Mouse (Mus musculus) intestine, embryonic 14.5 days (tissue): ENCODE results near the gene Tulp1. TPM values are rescaled to one million over a fixed set of nuclear protein-coding genes. Genes with fewer than 3 reads are reported as not detected.
A peak's percentile ranks its signal among the peaks of the same experiment; 100 is the strongest.

Experiments
- ATAC-seq: fragments of 200-750 bp; cut with Nextera tagmentation; replicated peaks from 2 replicates; pipeline ENCODE4 v1.8.0; 2017; ENCODE audit warnings: low read depth, moderate number of reproducible peaks, moderate TSS enrichment, moderate library complexity; ENCODE audit not compliant: low FRiP score, low TSS enrichment
- DNase-seq: peaks from one replicate; pipeline ENCODE4 v3.0.0-alpha.2; 2018; ENCODE audit warnings: low spot score
- H3K27ac ChIP-seq: fragments of 300-500 bp; sonication (generic); 2 replicates; pipeline ENCODE4 v1.5.1; 2014; ENCODE audit warnings: low read depth, mild to moderate bottlenecking, control low read depth
- H3K27me3 ChIP-seq: fragments of 300-500 bp; sonication (generic); replicated peaks from 2 replicates; pipeline ENCODE4 v1.6.1; 2014; ENCODE audit warnings: low read length, control low read depth; ENCODE audit not compliant: control insufficient read depth, insufficient read depth
- H3K36me3 ChIP-seq: fragments of 300-500 bp; sonication (generic); 2 replicates; pipeline ENCODE4 v1.6.1; 2014; ENCODE audit warnings: low read length, control low read depth; ENCODE audit not compliant: control insufficient read depth, insufficient read depth
- H3K4me1 ChIP-seq: fragments of 300-500 bp; sonication (generic); replicated peaks from 2 replicates; pipeline ENCODE4 v1.6.1; 2014; ENCODE audit warnings: low read length, control low read depth, mixed read lengths; ENCODE audit not compliant: control insufficient read depth, insufficient read depth
- H3K4me2 ChIP-seq: fragments of 300-500 bp; sonication (generic); 2 replicates; pipeline ENCODE4 v1.6.1; 2014; ENCODE audit warnings: low read length
- H3K4me3 ChIP-seq: fragments of 300-500 bp; sonication (generic); 2 replicates; pipeline ENCODE4 v1.5.1; 2014; ENCODE audit warnings: low read depth, low read length, control low read depth, mixed read lengths
- H3K9ac ChIP-seq: fragments of 300-500 bp; sonication (generic); 2 replicates; pipeline ENCODE4 v1.6.1; 2014; ENCODE audit warnings: mild to moderate bottlenecking, low read length
- H3K9me3 ChIP-seq: fragments of 300-500 bp; sonication (generic); 2 replicates; pipeline ENCODE4 v1.6.1; 2016; ENCODE audit warnings: low read length, control low read depth; ENCODE audit not compliant: control insufficient read depth
- WGBS: fragments of 180-500 bp; shearing (Covaris S2); extraction: QIAGEN DNeasy Blood & Tissue Kit; methylation state at CpG from one replicate; pipeline ENCODE4 v1.1.7; 2014; 5-methylcytosine and 5-hydroxymethylcytosine counted together
- polyA plus RNA-seq: library from polyadenylated mRNA; unstranded; fragments of >200 nt; fragmentation: Nextera tagmentation; extraction: Ambion mirVana; gene quantifications from 2 replicates; pipeline ENCODE4 v1.2.1, GENCODE M21; 2014

Gene Tulp1
- polyA plus RNA-seq, 1 experiment from 2014 or later = 3.7 TPM

DNA sequence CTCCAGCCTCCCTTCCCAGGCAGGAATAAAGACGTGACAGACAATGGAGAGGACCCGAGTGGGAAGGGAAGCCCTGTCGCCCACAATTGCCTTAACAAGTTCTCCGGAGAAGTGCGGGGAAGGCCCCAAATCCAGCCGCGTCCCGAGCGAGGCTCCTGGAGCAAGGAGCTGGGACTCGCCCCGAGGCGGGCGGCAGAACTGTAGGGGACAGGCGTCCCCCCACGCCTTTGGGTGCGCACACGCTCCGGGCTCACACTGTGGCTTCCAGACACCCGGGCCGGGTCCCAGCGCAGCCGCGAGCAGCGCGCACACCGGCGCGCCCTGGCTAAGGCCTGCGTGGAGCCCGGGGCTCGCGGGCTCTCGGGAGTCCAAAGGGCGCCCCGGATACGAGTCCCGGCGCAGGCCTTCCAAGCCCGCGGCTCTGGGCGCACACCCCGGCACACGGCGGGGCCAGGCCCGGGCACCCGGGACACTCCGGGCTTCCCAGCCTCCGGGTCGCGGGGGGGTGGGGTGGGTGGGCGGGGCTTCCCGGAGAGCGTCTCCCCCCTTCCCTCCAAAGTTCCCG, 15.0 kb downstream of the Tulp1 start:
- Histone ChIP-seq H3K27ac (peak overlapping the region; percentile 99), H3K36me3 (no peaks in the 10 kb centered on the region), H3K4me3 (peak overlapping the region; percentile 82), H3K9ac (peak overlapping the region; percentile 79), H3K4me2 (peak overlapping the region; percentile 94), H3K27me3 (no peaks in the 10 kb centered on the region), H3K4me1 (peaks cover 50% of the 10 kb centered on the region), H3K9me3 (no peaks in the 10 kb centered on the region)
- 2% methylated on average over 45 of the region's 54 CpGs for WGBS
- peak; percentile 46 for ATAC-seq
- DNase-seq = no peak

GRCm38 (mm10) chr17:28349264-28349880, 15.7 kb downstream of the Tulp1 start:
- 8% methylated on average over 12 of the region's 13 CpGs for WGBS
- peak overlapping the region; percentile 82 for H3K4me3 ChIP-seq
- H3K36me3 ChIP-seq = no peaks in the 10 kb centered on the region
- H3K4me2 ChIP-seq = peak overlapping the region; percentile 94
- H3K9ac ChIP-seq = peak overlapping the region; percentile 79
- no peaks in the 10 kb centered on the region for H3K27me3 ChIP-seq
- peak overlapping the region; percentile 99 for H3K27ac ChIP-seq
- peaks cover 56% of the 10 kb centered on the region for H3K4me1 ChIP-seq
- ATAC-seq = no peak
- no peaks in the 10 kb centered on the region for H3K9me3 ChIP-seq
- no peak for DNase-seq

DNA sequence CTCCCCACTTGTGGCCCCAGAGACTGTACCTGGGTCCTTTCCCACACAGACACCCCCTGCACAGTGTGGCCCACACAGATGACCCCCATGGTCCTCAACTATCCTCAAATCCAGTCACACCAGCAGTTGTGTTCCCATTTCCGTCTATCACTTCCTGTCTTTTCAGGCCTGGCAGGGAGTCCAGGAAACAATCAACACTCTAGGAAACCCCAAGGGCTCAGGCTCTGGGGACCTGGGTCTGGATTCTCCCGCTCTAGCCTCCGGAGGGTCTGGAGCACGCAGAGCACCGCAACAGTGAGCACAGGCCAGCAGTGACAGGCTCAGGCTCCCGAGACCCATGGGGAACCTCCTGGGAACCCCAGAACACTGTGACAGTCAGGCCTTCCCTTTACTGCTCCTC, 16.8 kb downstream of the Tulp1 start:
- H3K9ac ChIP-seq = peak overlapping the region; percentile 79
- WGBS = 36% methylated on average over 6 of the region's 6 CpGs
- no peak for ATAC-seq
- no peaks in the 10 kb centered on the region for H3K36me3 ChIP-seq
- peak overlapping the region; percentile 82 for H3K4me3 ChIP-seq
- no peak overlapping the region for H3K27ac ChIP-seq
- peak overlapping the region; percentile 94 for H3K4me2 ChIP-seq
- no peak for DNase-seq
- no peaks in the 10 kb centered on the region for H3K9me3 ChIP-seq
- no peaks in the 10 kb centered on the region for H3K27me3 ChIP-seq
- H3K4me1 ChIP-seq = peaks cover 66% of the 10 kb centered on the region

- 81% methylated on average over 10 of the region's 10 CpGs for WGBS
- ATAC-seq (no peak), DNase-seq (no peak)
- Histone ChIP-seq H3K4me2 (no peak overlapping the region), H3K9ac (no peak overlapping the region), H3K36me3 (no peaks in the 10 kb centered on the region), H3K27me3 (no peaks in the 10 kb centered on the region), H3K4me3 (no peak overlapping the region), H3K4me1 (peaks cover 72% of the 10 kb centered on the region), H3K27ac (no peak overlapping the region), H3K9me3 (no peaks in the 10 kb centered on the region)
Observed at GRCm38 (mm10) chr17:28347327-28347726, 17.7 kb downstream of the Tulp1 start.

GRCm38 (mm10) chr17:28345882-28346281, 19.1 kb downstream of the Tulp1 start:
- Histone ChIP-seq H3K9me3 (no peaks in the 10 kb centered on the region), H3K9ac (peak overlapping the region; percentile 39), H3K4me1 (peaks cover 78% of the 10 kb centered on the region), H3K36me3 (0 out of 2 replicates have a peak, but pooled peaks cover 1% of the 10 kb centered on the region), H3K4me3 (peak overlapping the region; percentile 21), H3K27me3 (no peaks in the 10 kb centered on the region), H3K4me2 (peak overlapping the region; percentile 54), H3K27ac (peak overlapping the region; percentile 96)
- WGBS = 9% methylated on average over 10 of the region's 10 CpGs
- ATAC-seq (no peak), DNase-seq (no peak)

GRCm38 (mm10) chr17:28345271-28345721, 19.7 kb downstream of the Tulp1 start:
- DNase-seq (no peak), ATAC-seq (0 out of 2 replicates have a peak, but pooled peaks have one; percentile 2)
- WGBS = 9% methylated on average over 8 of the region's 8 CpGs
- Histone ChIP-seq H3K4me1 (peaks cover 82% of the 10 kb centered on the region), H3K36me3 (peaks cover 7% of the 10 kb centered on the region; the same call in 1 of the 2 replicates), H3K27ac (peak overlapping the region; percentile 96), H3K27me3 (no peaks in the 10 kb centered on the region), H3K4me3 (peak overlapping the region; percentile 21), H3K9me3 (no peaks in the 10 kb centered on the region), H3K9ac (peak overlapping the region; percentile 39), H3K4me2 (peak overlapping the region; percentile 54)

- 35% methylated on average over 3 of the region's 3 CpGs for WGBS
- Histone ChIP-seq H3K27ac (peak overlapping the region; percentile 96), H3K4me2 (peak overlapping the region; percentile 54), H3K36me3 (peaks cover 13% of the 10 kb centered on the region), H3K4me1 (peaks cover 82% of the 10 kb centered on the region), H3K27me3 (no peaks in the 10 kb centered on the region), H3K9me3 (no peaks in the 10 kb centered on the region), H3K9ac (peak overlapping the region; percentile 39), H3K4me3 (no peak overlapping the region)
- ATAC-seq (no peak), DNase-seq (no peak)
Observed at GRCm38 (mm10) chr17:28344670-28345069, 20.4 kb downstream of the Tulp1 start.

DNA sequence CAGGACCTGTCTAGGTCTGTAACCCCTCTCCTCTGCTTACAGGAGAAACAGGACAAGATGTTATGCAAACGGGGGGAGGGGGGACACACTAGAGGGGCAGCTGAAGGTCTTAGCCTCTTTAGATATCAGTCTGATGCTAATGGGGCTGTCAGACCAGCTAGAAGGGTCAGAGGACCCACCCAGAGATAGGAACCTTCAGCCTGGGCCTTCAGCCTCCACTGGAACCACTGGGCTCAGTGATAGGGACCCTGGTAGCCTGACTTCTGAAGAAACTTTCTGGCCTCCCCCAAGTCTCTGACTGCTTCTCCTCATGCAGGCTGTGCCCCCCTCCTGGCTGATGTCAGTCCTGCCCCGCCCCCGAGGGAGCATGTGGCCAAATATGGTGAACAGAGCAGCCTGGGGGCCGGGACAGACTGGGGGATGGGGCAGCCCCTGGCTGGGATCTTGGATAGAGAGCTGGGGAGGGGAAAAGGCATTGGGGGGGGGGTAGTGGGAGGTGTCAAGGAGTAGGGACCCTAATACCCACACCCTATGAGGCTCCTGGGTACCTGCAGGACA, 20.9 kb downstream of the Tulp1 start:
- Histone ChIP-seq H3K4me3 (no peak overlapping the region), H3K4me2 (peak overlapping the region; percentile 54), H3K27me3 (no peaks in the 10 kb centered on the region), H3K36me3 (peaks cover 18% of the 10 kb centered on the region), H3K4me1 (peaks cover 81% of the 10 kb centered on the region), H3K27ac (peak overlapping the region; percentile 96), H3K9me3 (no peaks in the 10 kb centered on the region), H3K9ac (peak overlapping the region; percentile 17)
- WGBS = 28% methylated on average over 4 of the region's 4 CpGs
- DNase-seq = no peak
- ATAC-seq = 0 out of 2 replicates have a peak, but pooled peaks have one; percentile 11
